Mouse (Mus musculus) CD8-positive naive resting alpha-beta T cell, adult 2 months (primary cell): Measurements from ENCODE around the gene Klhl29.

Source experiments
- DNase-seq, 2 experiments: peaks; one replicate each; pipeline ENCODE4 v3.0.0; 2022; ENCODE audit warnings: low read depth in 2 of 2, low spot score in 2 of 2

The Klhl29 gene

GRCm38 (mm10) chr12:5044141-5044540 lies 331.3 kb downstream of the Klhl29 start:
- no peak for DNase-seq

- no peak for DNase-seq
Observed at GRCm38 (mm10) chr12:5038008-5038407, 337.5 kb downstream of the Klhl29 start.

- no peak for DNase-seq
Observed at GRCm38 (mm10) chr12:5029035-5029434, 346.4 kb downstream of the Klhl29 start.
